Mouse (Mus musculus) brain, embryonic 14.5 days (tissue): ENCODE results near the gene Gatb.
"Not testable (repeated sequence)": the region's sequence is repeated elsewhere in the genome, so short reads cannot be mapped to it uniquely, and the experiment has no call there.

Source experiments
- CTCF ChIP-seq: fragments of 200-500 bp; IDR thresholded peaks from 2 replicates; pipeline ENCODE4 v1.5.1; 2012; ENCODE audit warnings: inconsistent platforms, mild to moderate bottlenecking, moderate library complexity, borderline replicate concordance; ENCODE audit not compliant: insufficient read depth, insufficient read length; ENCODE audit errors: extremely low read depth
- POLR2A ChIP-seq: fragments of 200-500 bp; IDR thresholded peaks from 2 replicates; pipeline ENCODE4 v1.6.1; 2012; ENCODE audit warnings: mild to moderate bottlenecking, inconsistent platforms, borderline replicate concordance; ENCODE audit not compliant: poor library complexity, insufficient read depth, insufficient read length, severe bottlenecking; ENCODE audit errors: extremely low read depth

DNA sequence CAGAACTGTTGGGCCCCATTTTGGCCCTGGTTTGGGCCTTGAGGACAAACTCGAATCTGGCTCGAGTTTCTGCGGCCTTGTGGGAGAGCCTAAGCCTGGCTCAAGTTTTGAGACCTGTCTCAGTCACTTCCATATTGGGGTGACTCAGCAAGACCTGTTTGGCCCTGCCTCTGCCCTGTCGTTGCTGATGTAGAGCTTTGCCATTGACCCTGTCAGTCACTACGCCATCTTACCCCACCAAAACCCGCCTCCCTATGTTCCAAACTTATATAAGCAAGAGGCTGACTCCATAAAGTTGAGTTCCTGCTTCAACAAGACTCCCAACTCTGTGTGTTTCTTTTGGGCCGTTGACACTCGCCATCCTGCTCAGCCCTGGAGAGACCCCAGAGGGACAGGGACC is 1.4 kb upstream of the Gatb start:
- TF ChIP-seq CTCF, POLR2A: not testable (repeated sequence)
